Mouse (Mus musculus): ENCODE data around the gene Sardh. TPM values are rescaled to one million over a fixed set of nuclear protein-coding genes. Genes with fewer than 3 reads are reported as not detected.

Gene Sardh
- total RNA-seq (2021): 1 to 10 TPM; 5.2 to 7.3 TPM

DNA sequence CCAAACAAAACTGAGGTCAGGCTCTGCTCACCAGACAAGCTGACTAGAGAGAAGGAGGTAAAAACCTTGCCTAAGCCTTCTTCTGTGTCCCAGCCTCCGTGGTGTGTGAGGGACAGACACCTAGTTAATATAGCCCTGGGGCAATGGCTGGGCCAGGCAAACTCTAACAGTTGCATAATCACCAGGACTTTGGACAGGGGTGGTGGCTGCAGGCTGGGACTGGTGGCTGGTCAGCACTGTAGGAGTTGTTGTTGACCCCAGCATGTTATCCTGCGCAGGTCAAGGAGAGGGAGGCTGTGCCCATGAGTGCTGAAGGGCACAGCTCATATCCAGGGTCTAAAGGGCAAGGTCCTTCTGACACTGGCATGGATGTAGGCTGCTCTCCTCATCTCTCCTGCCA, at the start of gene Sardh:
Gene Sardh (minus strand): TSS at position 127 of the 400 bp plus-strand sequence.
- no peak for DNase-seq
- intact Hi-C loops (cut with DNase I): no loop called here

DNA sequence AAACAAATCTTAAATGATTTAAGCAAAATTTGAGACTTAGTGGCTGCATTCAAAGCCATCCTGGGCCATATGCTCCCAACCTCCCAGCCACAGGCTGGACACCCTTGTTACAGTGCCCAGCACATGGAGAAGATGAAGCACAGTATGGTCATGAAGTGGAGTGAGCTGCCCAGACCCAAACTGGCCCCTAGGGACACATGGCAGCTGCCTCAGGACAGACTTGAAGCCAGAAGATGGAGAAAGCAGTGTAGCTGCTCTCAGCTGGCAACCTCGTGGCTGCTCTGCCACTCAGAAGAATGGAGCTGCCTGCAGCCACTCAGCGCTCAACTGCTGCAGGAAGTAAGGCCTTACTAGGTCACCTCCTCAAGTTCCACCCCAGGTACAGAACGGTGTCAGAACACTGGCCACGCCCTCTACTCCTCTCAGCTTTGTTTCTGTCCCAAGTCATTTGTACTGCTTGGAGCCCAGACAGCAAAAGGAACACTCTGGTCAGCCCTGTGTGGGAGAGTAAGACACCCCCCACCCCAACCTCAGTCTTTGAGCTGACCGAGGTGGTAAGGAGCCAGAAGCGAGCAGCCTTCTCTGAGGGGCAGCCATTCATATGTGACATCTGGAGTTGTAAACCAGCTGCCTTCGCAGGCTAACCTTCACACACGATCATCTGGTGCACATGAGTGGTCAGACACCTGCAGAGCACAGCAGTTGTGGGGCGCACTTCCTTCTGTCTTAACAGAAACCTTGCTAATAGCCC, 48.7 kb upstream of the Sardh start:
- intact Hi-C loops (cut with DNase I): no loop called here
- DNase-seq: peak; percentile 59

DNA sequence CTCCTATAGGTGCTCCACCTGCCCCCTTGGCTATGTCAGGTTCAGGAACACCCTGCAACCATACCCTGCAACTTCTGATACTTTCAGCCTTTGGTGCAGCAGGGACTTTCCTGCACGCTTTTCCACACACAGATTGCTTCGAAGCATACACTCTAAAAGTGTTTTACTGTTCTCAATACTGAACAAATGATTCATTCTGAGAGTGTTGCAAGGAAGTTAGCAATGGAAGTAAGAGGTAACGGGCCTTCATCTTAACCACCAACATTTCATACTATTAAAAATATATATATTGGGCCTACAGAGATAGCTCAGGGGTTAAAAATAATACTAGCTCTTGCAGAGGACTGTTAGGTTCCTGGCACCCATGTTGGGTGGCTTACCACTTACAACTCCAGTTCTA, 46.6 kb upstream of the Sardh start:
- intact Hi-C loops (cut with DNase I): no loop called here
- no peak for DNase-seq

DNA sequence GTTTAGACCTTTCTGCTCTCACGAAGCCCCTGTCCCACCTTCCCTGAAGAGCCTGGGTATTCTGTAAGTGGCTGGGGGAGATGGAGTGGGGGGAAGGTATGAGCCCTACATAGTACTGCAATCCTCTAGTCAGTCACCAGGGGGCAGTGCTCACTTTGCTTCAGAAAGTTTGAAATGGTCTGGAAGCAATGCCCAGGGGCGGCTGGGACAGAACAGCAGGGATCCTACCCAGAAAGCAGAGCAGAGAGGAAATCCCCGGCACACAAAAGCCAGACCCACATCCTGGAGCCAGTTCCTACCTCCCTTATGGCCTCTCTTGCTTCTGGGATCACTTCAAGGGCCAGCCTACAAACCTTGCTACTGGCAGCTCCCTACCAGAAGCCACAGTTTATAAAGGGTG, 40.9 kb upstream of the Sardh start:
- intact Hi-C loops (cut with DNase I): loop anchor here (2.0 kb wide), 1 partner anchor 140 kb away; no protein-coding TSS in a partner anchor
- DNase-seq: peak; percentile 91

DNA sequence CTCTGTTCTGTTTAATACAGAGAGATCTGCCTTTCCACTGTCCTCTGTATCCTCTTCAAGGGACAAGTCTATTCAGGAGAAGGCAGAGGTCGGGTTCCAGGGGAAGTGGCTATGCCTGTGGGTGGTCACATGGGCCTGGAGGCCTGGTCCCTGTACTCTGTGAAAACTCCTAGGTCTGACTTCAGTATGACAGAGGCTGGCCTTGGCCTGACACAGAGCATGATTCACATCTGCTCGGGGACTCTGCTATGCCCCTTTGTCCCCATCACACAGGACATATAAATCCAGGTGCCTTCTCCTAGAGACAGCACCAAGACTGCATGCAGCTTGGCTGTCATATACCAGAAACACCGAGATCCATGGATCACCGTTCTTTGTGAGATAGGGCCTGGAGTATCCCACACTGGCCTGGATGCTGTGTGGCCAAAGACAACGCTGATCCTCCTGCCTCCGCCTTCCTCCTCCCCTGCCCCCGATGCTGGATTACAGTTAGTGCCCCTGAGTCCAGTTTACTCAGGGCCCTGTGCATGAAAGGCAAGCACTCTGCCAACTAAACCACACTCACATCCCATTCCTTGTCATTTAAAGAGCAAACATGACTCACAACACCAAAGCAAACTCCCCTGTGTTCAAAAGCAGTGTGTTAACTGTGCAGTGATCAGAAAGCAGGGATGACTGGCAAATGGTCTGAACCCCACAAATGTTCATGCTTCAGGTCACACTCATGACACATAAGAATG, 39.0 kb upstream of the Sardh start:
- intact Hi-C loops (cut with DNase I): no loop called here
- no peak for DNase-seq

DNA sequence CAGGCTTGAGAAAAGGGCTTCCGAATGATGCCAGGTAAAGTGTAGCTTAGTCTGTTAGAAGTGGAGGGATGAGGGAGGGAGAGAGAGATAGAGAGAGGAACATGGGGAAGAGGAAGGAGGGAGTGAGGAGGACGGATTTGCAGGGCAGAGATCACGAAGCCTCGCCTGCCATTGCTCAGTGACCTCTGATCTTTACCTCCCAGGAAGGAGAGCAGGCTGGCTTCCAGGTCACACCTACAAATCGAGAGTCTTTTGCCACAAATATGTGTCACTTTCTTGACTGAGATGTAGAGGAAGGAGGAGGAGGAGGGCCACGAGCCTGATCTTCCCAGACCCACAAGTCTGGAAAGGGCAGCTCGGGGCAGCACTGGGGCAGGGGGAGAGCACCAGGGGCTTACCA, 36.3 kb upstream of the Sardh start:
- DNase-seq: no peak
- intact Hi-C loops (cut with DNase I): no loop called here

DNA sequence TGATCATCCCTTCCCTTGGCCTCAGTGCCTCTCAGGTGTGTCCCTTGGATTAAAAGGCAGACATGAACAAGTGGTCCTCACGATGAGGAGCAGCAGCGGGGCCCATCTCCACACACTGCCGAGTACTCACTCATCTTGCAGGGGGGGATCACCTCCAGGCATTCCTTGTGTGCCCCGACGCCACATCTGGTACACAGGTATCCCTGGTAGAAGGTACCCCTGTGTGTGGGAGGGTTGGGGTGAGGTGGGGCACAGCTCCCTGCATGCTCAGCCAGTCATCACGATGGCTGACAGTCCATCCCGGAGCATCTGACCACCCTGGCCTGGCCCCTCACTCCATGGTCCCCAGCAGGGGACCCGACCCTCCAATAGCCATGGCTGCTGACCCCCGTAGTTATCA, 33.6 kb upstream of the Sardh start:
- intact Hi-C loops (cut with DNase I): no loop called here
- no peak for DNase-seq

DNA sequence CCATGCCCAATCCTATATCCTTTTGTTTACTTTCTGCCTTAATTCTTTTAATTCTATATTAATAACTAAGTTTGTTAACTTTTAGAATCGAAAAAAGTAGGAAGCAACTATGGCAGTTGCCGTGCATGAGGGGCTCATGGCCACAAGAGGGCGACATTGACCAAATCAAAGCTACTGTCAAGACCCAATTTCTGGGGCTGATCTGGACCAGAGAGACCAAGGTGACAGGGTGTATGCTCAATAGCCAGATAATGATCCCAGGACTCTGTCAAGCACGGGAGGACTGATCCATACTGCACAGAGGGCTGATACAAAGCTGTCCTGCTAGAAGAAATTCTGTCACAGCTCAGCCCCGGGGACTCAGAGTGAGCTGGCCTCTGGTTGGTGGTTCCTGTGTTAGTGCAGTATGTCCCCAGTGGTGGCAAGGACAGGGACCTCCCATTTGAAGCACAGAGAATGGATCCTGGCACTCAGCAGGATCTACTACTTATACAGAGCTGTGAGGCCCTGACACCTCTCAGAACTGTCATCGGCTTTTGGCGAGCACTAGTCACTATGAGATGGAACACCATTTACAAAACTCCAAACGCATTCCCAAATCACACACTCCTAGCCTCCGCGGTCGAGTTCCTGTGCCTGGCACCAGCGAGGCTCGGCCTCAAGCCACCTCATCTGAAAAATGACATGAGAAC, 32.9 kb upstream of the Sardh start:
- peak; percentile 80 for DNase-seq
- intact Hi-C loops (cut with DNase I): no loop called here

DNA sequence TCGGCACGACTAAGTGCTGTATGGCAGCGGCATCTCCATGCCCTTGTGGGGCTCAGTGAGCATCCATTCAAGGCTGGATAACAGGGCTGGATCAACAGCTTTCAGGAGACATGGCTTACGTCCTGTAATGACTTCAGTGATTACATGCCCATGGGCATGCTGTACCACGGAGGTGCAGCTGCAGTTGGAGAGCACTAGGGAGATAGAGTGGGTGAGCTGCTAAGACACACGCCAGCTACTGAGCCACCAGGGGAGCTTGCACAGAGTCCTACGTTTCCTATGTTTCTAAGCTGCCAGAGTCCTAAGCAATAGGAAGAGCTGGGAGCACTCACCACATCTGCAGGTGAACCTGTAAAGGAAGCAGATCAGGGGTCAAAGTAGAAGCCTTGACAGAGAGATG, 30.7 kb upstream of the Sardh start:
- no peak for DNase-seq
- intact Hi-C loops (cut with DNase I): no loop called here

DNA sequence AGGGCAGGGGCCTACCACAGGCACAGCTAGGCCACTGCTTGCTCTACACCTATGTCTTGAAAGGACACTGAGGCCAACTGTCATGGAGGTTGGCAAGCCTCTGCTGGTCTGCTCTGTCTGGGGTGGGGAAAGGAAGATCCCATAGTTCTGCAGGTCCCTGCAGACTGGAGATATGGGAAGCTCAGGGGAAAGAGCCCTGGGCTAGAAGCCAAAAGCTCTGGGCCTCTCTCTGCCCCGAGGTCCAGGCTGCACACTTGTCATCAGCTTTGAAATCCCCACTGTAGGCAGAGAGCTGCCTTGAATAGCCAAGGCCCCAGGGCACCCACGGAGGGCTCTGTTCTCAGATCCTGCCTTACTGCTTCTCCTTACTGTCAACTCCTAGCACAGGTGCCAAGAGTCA, 20.2 kb upstream of the Sardh start:
- no peak for DNase-seq
- intact Hi-C loops (cut with DNase I): no loop called here

DNA sequence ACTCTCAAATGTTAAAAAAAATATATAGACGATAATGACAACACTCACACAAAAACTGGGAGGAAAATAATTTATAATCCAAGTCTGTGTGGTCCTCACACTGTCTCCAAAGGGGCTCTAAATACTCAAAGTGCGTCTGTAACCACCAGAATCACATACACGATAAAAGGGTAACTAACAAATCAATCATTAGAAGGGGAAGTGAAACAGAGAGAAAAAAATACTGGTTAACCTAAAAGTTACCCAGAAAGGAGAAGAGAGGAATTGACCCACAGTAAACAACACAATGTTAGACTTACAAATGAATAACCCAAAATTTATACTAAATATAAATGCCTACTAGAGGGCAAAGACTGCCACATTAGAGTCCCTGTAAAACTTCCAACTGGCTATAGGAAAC, 17.7 kb upstream of the Sardh start:
- no peak for DNase-seq
- intact Hi-C loops (cut with DNase I): no loop called here

DNA sequence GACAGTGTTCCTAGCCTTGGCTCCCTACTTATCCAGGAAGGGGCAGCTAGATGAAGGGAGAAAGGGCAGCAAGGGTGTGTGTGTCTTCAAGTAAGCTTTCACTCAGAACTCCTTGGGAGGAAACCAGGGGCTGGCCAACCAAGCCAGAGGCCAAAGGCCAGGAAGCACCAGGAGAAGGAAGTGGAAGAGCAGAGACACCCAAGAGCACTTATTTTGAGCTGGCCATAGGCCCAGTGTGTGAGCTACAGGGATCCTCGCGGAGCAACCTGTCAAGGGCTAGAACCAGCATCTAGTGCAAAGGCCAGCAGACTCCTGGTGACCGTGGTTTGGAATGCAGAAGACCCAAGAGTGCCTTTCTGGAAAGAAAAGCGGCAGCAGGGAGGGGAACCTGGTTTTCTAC, 14.8 kb upstream of the Sardh start:
- intact Hi-C loops (cut with DNase I): no loop called here
- DNase-seq: no peak

DNA sequence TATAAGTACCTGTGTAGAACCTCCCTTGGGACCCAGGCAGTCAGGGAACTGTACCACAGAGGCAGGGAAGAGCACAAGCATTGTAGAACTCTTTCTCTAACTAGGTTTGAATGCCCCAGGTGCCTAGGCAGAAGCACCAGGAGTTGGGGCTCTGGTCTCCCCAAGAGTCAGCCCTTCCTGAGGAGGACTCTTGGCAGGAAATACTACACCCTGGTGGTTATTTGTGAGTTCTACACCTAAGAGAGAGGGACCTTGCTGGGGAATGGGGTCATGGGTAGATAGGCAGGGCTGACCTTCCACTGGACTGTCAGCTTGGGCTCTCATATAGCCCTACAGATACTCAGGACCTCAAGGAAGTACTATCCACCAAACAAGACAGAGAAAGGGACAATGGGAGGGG, 3.3 kb upstream of the Sardh start:
- intact Hi-C loops (cut with DNase I): no loop called here
- no peak for DNase-seq

DNA sequence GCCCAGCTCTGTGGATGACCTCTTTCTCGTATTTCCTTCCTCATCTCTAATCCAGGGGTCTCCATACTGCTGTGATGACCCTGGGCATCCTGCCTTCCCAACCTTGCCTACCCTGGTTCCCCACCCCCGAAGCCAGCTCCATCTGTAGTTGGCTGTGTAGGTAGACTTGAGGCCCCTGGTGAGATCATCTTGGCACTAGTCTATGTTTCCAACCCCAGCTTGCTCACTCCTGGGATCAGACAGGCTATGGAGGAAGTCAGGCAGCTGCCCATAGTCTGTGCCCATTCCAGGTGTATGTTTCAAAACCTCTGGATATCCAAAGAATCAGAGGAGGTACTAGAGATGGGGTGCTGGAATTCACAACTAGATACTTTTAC, 662 bp downstream of the Sardh start:
- DNase-seq: no peak
- intact Hi-C loops (cut with DNase I): no loop called here

DNA sequence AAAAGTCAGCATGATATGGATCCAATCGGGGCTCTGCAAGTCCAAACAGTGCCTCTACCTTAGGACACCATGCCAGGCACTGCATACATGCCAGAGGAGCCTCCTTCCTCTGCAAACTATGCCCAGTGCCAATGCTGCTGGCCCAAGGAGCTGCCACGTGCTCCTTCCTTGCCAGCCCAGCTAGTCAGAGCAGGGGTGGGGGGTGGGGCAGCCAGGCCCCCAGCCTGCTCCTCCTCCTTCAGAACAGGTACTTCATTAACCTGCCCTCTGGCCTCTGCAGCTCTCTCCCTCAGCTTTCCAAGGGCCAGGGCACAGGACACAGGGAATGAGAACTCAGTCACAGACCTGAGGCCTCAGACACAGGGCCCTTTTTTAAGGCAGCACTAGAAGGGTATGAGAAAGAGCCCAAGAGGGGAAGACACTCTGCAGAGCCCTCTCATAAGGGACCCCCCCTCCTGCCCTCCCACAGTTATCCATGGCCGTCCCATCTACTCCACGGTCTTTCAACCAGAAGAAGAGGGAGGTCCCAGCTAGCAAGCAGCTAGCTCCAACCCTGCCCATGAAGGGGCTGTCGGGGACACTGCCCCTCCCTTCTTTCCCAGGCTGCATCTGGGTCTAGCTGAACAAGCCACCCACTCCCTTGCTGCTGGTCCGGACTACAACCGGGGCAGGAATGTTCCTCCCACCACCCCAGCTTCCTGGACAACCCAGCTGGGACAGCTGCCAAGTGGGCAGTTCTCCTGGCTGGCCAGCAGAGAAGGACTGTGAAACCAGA, 1.2 kb downstream of the Sardh start:
- intact Hi-C loops (cut with DNase I): no loop called here
- peak; percentile 77 for DNase-seq

DNA sequence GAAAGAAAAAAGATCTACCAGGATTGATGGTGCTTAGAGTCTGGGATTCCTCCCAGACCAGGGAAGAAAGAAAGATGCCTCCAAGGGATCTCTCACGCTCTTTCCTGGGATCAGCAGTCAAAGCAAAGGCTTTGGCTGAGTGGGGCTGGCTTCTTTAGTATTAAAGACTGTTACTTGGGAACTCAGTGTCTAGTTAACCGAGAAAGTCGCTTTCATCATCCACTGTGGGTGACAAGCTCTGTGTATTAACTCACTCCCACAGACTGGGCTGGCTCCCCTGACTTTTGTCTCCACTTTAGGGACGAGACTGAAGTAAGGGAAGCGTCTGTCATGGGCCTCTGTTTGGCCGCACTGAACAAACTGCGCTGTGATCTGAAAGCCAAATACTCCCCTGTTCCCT, 2.2 kb downstream of the Sardh start:
- intact Hi-C loops (cut with DNase I): no loop called here
- no peak for DNase-seq

DNA sequence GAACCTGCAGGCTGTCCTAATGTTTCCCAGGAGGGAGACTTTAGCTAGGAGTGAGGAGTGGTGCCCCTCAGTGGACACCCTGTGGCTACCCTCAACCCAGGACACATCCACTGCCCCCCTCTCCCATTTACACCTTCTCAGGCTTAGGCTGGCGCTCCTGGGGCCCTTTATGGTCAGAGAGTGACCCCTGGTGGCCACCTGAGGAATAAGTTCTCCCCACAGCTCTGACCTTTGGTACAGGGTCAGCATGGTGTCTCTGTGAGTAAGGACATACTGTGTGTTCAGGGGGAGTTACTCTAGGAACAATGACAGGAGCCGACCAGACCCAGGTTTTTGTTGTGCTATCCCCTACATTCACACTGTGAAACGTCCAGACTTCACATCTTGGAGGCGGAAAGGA, 10.8 kb downstream of the Sardh start:
- peak; percentile 70 for DNase-seq
- intact Hi-C loops (cut with DNase I): loop anchor here (5.0 to 10.0 kb wide), 3 partner anchors 195 to 593 kb away; partner anchors contain the start of genes Stkld1 and Surf4

DNA sequence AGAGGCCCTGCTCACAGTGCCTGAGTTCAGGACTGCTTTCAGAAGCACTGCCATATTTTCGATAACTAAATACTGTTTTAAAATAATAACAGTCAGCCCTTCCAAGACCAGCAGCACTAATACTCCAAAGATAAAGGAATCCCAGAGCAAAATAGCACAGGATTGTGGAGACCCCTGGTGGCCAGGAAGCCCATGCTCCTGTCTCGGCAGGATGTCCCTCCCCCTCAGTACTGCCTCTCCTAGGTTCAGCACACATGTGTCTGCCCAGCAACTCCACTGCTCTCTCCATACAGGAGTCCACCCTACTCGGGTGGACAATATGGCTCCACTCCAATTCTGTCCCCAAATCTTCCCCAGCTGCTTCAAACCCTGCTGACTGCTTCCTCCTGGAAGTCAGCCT, 12.4 kb downstream of the Sardh start:
- peak; percentile 80 for DNase-seq
- intact Hi-C loops (cut with DNase I): loop anchor here (5.0 to 10.0 kb wide), 3 partner anchors 193 to 591 kb away; partner anchors contain the start of genes Stkld1 and Surf4

DNA sequence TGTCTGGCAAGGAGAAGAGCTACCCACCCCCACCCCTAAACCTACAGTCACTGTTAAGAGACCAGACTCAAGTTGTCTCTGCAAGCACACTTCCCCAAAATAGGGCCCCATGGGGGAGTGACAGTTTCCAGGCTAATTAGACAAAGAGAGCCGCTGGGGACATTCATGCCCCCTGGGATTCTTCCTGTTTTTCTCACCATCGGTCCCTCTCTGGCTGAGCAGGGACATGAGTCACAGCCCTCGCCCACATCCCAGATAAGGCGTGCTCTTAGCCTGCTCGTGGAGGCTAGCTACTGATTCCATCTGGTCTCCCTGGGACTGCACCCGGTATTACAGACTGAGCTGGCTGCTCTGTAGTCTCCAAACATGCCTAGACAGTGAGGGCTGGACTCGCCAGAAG, 15.8 kb downstream of the Sardh start:
- no peak for DNase-seq
- intact Hi-C loops (cut with DNase I): loop anchor here (10.0 kb wide), 1 partner anchor 588 kb away; no protein-coding TSS in a partner anchor

DNA sequence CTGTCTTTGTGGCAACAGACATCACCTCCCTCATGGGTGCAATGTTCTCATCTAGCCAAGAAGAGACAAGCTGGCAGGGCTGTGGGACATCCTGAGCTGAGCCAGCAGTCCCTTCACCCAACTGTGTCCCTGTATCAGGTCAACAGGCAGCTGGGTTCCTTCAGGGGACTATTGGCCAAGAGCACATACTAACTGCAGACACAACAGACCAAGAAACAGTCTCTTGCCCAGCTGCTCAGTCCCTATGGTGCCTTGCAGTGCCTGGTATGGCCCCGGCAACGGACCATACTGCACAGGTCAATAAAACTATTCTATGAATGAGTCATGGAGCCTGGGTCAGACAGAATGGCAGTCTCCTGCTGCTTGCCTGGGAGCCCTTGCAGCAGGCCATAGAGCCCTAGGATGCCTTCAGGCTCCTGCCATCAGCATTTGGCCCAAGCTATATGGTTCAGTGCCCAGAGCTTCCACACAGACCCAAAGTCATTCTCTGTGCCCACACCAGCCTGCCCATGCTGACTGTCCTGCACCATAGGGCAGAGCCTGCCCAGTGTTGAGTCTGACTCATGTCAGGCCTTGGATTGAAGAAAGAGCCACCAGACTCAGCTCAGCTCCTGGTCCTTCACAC, 18.5 kb downstream of the Sardh start:
- intact Hi-C loops (cut with DNase I): loop anchor here (10.0 kb wide), 1 partner anchor 585 kb away; no protein-coding TSS in a partner anchor
- peak; percentile 55 for DNase-seq
